Mouse (Mus musculus) right cerebral cortex, postnatal 36 days (tissue): Measurements from ENCODE around the gene C1s1.
"Not testable (repeated sequence)": the region's sequence is repeated elsewhere in the genome, so short reads cannot be mapped to it uniquely, and the experiment has no call there.

Source experiments
- DNase-seq, 2 experiments: peaks; one replicate each; pipeline ENCODE4 v3.0.0; 2022; ENCODE audit warnings: low spot score in 2 of 2, mixed read lengths in 1 of 2

The C1s1 gene

DNA sequence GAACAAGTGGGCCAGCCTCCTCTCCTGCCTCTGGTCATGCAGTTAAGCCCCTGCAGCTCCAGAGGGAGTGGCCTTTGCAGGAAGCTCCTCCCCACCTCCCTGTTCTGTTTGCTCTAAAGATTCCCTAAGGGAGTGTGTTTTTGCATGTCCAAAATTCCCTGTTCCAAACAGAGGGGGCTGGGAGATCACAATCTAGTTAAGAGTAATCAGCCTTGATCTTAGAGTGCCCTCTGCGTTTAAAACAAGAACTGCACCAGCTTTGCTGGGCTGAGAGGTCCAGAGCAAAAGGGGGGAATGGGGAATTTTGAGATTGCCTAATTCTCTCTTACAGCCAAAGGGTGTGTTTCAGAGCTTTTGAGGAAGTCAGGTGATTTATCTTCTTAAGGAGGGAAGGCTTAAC is at the start of gene C1s1:
TSS of gene C1s1 (minus strand) at position 76 of the 400 bp plus-strand sequence.
- DNase-seq, result peak in 1 of 2 experiments; percentile 4

DNA sequence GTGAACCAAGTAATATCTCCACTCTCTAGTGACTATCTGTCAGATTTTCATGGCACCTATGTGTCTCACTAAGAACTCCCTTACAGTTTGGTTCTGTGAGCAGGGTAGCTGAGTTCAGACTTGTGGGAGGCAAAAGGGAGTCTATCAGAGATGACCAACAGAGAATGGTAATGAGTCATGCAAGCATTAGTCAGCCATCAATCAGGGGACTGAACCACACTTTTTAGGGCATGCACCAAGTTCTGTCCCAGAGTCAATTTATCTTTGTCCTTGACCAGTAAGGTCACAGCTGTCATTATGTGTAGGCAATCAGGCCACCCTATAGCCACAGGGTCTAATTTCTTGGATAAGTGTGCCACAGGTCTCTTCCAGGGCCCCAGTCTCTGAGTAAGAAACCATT is 46.6 kb upstream of the C1s1 start:
- DNase-seq, result no peak

DNA sequence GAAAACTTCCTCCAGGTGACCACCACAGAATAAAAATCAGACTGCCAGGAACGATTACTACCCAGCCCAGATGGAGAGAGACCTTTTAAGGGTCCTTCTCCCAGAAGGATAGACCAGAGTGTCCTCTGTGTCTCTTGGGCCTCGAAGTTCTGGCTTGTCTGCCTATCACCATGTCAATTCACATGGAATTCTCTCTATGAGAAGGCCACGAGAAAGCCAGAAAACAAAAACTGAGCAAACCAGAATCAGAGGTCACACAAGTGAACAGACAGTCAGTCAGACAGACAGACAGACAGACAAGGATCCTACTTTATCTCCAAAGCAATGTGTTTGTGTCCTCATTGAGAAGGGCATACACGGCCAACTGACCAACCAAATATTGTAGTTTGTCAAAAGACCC is 44.1 kb upstream of the C1s1 start:
- no peak for DNase-seq

DNA sequence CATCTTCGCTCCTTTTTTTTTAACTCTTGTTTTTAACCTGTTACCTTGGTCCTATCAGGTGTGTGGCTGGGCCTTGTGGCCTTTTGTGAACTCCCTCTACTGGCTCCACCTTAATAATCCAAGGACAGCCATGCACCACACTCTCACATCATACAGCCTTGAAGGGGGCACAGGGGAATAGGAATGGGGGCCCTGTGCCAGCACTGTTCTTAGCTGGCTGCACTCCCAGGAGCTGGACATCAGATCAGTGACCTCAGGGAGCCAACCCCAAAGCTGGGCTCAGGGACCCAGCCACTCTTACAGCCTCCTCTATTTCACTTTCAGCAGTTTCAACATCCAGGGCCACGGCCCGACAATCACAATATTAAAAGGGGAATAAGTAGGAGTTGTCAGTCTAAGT is 43.6 kb upstream of the C1s1 start:
- DNase-seq, result no peak

DNA sequence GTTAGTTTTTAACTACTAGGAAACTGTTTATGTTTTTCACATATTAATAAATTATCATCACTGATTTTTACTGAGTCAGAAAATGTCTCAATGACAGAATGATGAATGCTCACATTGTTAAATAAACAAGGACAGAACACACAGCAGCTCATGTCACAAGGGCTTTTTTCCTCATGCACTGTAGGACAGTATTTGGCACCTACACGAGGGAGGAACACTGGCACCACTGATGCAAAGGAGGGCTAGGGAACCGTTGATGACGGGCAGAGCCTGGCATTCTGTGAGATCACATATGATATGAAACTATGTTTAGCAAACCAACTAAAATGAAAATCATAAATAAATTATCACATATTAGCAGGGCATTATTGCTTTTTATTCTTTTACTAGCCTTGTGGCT is 42.8 kb upstream of the C1s1 start:
- DNase-seq, result no peak

DNA sequence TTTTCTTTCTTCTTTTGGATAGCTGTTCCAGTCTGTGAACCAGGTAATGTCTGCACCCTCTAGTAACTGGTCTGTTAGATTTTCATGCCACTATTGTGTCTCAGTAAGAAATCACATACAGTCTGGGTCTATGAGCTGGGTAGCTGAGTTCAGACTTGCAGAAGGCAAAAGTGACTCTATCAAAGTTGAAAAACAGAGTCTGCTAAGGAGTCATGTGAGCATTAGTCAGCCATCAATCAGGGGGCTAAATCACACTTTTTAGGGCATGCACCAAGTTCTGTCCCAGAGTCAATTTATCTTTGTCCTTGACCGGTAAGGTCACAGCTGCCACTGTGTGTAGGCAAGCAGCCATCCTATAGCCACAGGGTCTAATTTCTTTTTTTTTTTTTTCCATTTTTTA is 40.1 kb upstream of the C1s1 start:
- DNase-seq, result no peak

DNA sequence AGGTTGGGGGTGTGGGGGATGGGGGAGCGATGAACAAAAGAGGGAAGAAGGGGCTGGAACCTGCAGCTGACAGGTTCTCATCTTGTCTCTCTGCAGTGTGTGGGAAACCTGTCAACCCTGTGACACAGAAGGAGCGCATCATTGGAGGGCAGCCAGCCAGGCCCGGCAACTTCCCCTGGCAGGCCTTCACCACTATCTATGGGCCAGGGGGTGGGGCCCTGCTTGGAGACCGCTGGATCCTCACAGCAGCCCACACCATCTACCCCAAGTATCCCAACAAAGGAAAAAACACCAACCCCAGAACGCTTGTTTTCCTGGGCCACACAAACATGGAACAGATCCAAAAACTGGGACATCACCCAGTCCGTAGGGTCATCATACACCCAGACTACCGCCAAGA is 38.0 kb upstream of the C1s1 start:
- DNase-seq, result not testable (repeated sequence)

DNA sequence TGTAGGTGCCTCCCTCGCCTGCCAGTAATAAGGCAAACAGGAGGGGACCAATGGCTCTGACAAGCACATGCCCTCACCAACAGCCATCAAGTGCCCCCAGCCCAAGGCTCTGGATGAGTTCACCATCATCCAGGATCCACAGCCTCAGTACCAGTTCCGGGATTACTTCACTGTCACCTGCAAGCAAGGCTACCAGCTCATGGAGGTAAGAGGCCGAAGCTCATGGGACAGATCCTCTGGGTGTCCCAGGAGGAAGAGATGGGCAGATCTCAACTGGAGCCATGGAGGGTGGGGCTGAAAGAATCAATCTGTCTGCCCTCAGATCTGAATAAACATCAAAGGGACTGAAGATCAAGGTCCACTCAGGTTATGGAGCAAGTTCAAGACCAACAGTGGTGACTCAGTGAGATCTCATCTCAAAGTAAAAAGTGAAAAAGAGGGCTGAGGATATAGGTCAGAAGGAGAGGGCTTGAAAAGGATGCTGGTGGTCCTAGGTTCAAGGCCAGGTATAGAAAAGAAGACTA is 33.1 kb upstream of the C1s1 start:
- not testable (repeated sequence) for DNase-seq

DNA sequence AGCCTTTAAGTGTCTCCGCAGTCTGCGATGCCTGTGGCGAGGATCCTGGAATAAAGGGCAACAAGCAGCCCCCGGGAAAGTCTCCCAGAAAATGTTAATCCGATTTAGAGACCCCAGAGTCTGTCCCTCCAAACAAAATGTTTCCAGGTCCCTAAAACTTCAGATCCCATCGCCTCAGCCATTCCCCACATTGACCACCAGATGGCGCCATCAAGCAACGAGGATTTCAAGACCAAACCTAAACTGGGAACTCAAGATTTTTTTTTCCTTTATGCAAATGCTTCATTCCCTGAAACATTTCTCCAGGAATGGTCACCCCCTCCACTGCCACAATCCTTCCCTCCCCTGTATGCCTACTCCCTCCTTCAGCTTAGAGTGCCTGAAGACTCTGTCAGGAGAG is 27.9 kb upstream of the C1s1 start, which contains the start of gene C1rb:
TSS of gene C1rb (plus strand) at position 269 of the 400 bp plus-strand sequence.
- DNase-seq, result peak; percentile 14 to 18

DNA sequence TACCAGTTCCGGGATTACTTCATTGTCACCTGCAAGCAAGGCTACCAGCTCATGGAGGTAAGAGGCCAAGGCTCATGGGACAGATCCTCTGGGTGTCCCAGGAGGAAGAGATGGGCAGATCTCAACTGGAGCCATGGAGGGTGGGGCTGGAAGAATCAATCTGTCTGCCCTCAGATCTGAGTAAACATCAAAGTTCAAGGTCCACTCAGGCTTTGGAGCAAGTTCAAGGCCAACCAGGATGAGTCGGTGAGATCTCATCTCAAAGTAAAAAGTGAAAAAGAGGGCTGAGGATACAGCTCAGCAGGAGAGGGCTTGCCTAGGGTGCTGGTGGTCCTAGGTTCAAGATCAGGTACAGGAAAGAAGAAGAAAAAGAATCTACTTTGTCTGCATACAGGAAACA is 19.5 kb upstream of the C1s1 start:
- DNase-seq, result not testable (repeated sequence)

DNA sequence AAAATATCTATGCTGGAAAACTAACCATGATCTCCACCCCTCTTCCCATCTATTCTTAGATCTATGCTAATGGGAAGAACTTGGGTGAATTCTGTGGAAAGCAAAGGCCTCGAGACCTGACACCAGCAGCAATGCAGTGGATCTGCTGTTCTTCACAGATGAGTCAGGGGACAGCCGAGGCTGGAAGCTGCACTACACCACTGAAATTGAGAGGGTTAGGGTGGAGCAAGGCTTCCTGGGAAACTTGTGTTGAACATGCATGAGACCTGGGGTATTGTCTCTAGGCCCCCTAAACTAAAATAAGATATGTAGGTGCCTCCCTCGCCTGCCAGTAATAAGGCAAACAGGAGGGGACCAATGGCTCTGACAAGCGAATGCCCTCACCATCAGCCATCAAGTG is 19.0 kb upstream of the C1s1 start:
- not testable (repeated sequence) for DNase-seq

DNA sequence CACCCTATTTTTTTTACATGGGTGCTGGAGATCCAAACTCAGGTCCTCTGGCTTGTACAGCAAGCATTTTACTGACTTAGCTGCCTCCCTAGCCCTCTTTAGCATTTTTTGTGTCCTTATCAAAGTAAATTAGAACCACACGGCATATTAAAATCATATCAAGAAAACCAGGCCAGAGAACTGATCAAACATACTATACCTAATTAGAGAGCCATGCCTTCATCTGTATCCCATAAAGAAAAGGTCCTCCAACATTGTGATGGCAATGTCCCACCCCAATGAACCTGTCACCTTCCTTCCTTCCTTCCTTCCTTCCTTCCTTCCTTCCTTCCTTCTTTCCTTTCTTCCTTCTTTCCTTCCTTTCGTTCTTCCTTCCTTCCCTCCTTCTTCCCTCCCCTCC is 13.8 kb upstream of the C1s1 start:
- not testable (repeated sequence) for DNase-seq

DNA sequence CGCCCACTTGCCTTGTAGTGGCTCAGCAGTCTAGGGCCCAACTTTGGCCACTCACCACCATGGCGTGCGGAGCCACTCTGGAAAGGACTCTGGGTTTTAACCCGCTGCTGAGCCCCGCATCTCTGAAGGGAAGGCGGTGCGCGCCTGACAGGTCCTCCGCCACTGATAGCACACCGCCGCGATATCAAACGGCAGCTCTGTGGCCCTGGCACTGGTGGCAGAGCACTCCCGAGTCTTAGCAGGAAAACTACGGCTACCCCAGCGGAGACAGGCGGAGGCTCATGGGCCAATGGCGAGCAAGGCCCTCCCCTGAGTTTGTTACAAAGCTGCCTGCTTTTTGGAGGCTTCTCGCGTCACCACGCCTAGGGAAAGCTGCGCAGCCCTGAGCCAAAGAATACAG is 10.6 kb upstream of the C1s1 start:
- DNase-seq, result no peak

DNA sequence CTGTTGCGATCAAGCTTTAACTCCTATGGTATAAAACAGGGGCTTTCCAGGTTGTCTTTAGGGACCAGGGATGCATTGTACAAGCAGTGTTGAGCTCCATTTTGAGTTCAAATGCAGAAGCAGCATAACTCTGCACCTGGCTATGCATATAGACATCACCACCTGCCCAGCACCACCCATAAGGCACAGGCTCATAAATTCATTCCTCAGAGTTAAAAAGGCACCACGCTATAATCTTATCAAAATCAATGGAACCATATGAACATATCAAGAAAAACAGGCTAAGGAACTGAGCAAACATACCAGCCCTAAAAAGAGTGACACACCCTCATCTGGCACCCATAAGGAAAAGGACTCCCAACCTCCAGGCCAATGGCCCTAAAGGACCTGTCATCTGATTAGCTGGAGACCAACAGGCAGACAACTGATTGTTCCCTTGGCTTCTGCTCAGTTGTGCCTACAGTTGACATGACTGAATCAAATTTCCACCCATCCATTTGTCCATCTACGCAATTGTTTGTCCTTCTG is 6.9 kb upstream of the C1s1 start:
- no peak for DNase-seq

DNA sequence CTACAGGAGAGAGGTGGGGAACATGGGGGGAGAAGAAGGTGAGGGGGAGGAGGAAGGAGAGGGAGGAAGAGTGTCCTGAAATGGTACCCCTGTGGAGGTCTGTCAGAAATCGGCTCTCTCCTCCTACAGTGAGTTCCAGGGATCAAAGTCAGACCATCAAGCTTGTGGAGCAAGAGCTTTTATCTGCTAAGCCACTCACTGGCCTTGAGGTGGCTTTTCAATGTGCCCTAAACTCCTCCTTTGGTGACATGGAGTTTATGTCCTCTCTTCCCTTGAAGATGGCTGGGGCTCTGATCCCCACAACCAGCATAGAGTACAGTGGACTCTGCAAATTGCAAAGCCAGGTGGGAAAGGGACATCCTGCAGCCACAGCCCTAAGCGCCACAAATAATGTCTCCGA is 5.8 kb upstream of the C1s1 start:
- not testable (repeated sequence) for DNase-seq

DNA sequence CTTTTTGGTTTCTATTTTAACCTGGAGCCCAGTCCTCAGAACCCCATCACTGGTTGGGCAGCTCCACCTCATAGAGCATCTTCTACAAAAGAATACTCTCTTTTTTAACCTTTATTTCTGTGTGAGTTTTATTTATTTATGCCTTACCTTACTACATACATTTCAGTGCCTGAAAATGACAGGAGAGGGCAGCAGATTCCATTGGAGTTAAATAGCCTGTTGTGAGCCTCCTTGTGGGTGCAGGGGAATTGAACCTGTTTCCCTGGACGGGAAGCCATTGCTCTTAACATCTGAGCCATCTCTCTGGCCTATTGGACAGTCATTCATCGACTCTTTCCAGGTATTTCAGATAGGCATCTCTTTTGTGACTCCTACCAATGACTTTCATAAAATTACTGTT is 3.3 kb upstream of the C1s1 start:
- DNase-seq, result no peak

DNA sequence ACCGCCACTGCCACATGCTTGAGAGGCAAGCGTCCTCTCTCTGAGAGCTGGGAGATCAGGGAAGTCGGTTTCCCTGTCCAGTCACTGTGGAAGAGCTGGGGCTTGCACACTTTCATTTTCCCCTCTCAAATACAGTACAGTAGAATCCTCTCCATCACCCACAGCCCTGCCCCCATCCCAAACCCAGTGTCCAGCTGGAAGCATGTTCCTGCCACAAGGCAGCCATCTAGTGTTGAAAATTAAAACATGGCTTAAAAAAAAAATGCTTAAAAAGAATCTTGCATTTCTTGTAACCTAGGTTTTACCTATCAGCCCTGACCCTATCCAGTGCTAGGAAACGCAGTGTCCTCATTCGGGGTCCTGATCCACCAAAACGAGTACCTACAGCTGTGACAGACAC is 2.3 kb upstream of the C1s1 start:
- DNase-seq, result no peak

DNA sequence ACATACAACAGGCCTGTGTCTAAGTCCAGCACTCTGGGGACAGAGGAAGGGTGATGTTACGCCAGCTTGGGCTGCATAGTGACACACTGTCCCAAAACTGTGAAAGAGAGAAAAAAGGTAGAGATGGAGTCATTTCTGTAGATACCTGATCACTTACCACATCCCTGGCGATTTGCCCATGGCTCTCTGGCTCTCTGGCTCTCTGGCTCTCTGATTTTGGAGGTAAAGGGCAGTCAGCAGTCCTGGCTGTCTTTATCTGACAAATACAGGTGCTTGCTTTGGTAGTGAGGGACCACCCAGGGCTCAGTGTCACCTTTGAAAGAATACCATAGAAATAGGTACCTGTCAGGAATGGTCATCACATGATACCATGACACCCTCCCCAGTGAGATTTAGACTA is 983 bp downstream of the C1s1 start:
- not testable (repeated sequence) for DNase-seq

DNA sequence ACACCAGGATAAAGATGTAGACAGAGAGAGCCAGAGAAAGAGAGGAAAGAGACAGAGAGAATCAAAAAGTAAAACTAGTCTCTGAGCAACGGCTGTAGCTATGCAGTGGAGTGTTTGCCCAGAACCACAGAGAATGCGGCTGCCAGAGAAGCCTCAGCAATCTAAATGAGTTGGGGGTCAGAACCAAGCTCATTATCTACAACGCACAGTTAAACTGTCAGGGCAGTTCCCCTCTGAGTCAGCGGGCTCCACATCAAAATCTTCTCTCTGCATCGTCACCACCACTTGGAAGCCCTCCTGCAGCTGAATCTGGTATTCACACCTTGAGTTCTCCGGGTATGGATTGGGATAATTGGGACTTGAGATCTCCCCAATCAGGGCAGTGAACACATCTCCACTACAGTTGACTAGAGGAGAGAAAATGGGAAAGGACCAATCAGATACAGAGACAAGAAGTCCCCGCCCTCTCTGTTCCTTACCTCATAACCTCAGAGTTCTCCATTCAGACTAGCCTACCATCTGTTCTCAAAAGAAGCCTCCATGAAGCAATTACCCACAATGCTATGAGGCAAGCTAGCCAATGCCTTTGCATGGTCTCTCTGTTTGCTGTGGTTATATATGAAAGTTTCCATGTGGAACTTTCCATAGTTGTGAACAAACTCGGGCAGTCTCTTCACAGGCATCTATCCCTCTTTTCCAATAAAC is 5.9 kb downstream of the C1s1 start:
- not testable (repeated sequence) for DNase-seq

DNA sequence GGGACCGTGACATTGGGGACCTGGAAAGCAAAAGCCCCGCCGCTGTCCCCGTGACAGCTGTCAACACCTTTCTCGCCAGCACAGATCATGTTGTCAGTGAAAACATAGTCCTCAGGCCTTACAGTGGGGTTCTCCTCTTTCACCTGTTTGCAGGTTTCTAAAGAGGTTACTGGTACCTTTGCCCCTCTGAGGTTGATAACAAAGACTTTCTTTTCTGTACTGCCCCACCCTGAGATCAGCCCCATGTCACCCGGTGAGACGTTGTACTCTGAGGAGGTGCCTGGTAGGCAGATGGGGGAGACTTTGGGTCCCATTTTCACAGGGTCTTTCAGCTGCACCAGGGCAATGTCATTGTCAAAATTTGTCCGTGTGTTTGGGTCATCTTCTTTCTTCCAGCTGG is 11.1 kb downstream of the C1s1 start:
- DNase-seq, result no peak

DNA sequence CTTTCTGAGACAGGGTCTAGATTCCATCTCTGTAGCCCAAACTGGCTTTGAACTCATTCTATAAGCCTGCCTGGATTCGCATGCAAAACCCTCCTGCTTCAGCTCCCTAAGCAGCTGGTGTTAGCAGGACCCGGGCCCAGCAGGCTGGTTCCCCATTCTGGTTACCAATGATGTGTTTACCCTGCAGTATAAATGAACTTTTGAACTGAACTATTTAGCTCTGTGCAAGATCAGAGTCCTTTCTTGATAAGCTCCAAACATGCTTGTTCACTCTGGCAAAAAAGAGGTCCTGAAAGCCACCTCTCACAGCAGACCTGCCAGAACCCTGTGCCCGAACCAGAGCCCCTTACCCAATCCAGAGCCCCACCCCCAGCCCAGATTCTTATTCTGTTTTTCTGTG is 14.3 kb downstream of the C1s1 start:
- DNase-seq, result no peak

DNA sequence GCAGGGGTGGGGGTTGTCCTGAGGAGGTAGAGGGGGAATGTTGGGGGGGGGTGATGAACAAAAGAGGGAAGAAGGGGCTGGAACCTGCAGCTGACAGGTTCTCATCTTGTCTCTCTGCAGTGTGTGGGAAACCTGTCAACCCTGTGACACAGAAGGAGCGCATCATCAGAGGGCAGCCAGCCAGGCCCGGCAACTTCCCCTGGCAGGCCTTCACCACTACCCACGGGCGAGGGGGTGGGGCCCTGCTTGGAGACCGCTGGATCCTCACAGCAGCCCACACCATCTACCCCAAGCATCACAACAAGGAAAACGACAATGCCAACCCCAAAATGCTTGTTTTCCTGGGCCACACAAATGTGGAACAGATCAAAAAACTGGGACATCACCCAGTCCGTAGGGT is 20.1 kb downstream of the C1s1 start:
- peak; percentile 49 to 52 for DNase-seq

DNA sequence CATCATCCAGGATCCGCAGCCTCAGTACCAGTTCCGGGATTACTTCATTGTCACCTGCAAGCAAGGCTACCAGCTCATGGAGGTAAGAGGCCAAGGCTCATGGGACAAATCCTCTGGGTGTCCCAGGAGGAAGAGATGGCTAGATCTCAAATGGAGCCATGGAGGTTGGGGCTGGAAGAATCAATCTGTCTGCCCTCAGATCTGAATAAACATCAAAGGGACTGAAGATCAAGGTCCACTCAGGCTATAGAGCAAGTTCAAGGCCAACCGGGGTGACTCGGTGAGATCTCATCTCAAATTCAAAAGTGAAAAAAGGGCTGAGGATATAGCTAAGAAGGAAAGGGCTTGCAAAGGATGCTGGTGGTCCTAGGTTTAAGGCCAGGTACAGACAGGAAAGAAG is 24.4 kb downstream of the C1s1 start:
- DNase-seq, result not testable (repeated sequence)
